Mouse (Mus musculus): ENCODE measurements around the gene Snx10.

Snx10 gene

DNA sequence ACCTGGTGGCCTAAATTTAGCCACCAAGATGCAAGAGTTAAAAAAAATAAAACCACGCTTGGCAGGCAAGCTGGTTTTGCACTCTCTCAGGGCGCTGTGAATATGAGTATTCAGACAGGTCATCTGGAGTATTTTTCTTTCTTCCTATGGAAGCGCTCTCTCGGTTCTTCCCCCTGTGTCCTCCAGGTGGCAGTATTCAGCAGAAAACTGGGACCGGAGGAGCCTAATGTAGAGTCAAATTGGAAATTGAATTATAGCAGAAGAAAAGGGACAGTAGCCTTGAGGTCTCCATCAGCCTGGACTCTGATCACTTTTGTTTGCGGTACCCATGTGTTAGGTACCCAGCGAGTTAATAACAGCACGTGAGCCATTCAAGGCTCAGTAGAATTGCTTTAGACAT, 62.3 kb downstream of the Snx10 start:
- peak; percentile 62 for DNase-seq (ENCODE audit: low read depth, low spot score)

- DNase-seq (ENCODE audit: low read depth, low spot score): no peak
These were observed 63.6 kb downstream of the Snx10 start for GRCm38 (mm10) chr6:51587266-51587665.

- DNase-seq (ENCODE audit: low read depth, low spot score): no peak
These were observed 67.6 kb downstream of the Snx10 start for GRCm38 (mm10) chr6:51591264-51591663.

DNA sequence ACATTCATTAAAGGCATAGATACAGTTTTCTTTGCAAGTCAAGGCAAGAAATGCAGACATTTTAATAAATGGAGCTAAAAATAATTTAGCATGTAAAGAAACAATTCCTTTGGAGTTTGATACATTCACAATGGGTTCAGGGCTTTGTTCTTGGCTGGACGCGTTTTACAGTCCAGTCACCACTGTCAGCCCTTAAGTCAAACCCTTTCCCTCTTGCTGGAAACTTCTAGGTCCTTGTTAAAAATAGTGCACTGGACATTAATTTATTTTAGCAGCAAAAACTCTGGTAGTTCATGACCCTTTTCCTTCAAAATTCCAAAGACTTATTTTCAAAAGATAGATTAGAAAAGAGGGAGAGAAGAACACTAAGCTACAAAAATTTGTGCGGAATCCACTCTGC, 68.1 kb downstream of the Snx10 start:
- DNase-seq (ENCODE audit: low read depth, low spot score): no peak

GRCm38 (mm10) chr6:51592356-51593115, 68.8 kb downstream of the Snx10 start:
- DNase-seq (ENCODE audit: low read depth, low spot score): peak; percentile 82

DNA sequence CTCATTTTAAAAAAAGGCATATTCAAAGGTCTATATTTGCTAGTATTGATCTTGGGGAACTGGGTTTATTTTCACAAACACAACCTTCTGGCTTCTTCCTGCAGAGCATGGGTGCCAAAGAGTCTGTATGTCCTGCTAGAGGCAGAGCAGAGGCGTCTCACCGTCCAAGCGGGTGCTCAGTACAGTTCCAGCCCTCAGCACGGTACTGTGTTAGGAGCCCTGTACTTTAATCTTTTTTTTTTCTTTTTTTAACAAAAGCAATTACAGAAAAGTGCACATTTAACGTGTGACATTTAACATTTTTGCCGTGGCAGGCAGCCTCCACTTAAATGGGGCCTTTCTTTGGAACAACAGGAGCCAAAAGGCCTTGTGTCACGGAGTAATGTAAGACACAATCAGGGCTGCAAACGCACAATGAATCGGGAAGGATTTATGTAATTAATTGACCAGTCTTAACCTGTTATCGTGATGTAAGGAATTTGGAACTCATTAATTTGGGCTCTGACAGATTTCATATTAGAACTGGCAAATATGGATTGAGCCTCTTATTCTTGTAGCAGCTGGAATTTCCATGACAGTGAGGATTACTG, 69.8 kb downstream of the Snx10 start:
- DNase-seq (ENCODE audit: low read depth, low spot score): no peak

GRCm38 (mm10) chr6:51594516-51594915, 70.8 kb downstream of the Snx10 start:
- no peak for DNase-seq (ENCODE audit: low read depth, low spot score)

- DNase-seq (ENCODE audit: low read depth, low spot score): no peak
These were observed 74.4 kb downstream of the Snx10 start for GRCm38 (mm10) chr6:51598058-51598457.

- no peak for DNase-seq (ENCODE audit: low read depth, low spot score)
These were observed 76.7 kb downstream of the Snx10 start for GRCm38 (mm10) chr6:51600412-51600811.

- DNase-seq (ENCODE audit: low read depth, low spot score): no peak
These were observed 78.6 kb downstream of the Snx10 start for GRCm38 (mm10) chr6:51602341-51602740.

DNA sequence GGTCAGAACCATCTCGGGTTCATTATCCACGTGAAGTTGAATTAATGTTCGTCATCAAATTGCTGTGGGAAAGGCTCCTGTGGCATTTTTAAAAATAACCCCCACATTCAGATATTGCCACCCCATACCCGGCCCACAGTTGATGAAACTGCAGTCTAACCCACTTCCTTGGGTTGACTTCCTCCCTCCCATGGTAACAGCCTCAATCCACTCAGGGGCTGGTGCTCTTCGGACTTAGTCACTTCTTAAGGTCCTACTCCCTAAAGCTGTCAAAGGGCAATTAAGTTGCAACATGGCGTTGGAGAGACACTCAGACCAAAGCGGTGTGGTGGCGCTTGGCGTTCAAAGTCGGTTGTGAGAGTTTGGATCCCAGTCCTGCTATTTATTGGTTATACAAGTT, 80.0 kb downstream of the Snx10 start:
- no peak for DNase-seq (ENCODE audit: low read depth, low spot score)

- no peak for DNase-seq (ENCODE audit: low read depth, low spot score)
These were observed 82.5 kb downstream of the Snx10 start for GRCm38 (mm10) chr6:51606245-51606644.

DNA sequence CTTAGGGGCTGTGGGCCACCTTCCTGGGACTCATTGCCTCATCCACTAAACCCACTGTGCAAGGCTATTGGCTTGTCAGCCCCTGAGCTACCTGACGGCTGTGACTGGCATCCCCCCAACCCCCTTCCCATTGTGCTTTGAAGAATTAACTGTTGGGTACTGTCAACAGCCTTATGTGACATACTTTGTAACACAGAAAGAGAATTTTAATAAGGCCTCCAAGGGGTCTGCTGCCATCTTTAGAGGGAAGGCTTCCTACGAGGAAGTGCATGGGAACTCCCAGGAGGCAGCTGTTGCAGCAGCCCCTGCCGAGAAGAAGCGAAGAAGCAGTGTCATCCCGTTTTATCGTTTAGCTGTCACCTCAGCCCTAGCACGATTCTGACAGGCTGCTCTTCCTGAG, 83.1 kb downstream of the Snx10 start:
- no peak for DNase-seq (ENCODE audit: low read depth, low spot score)

- DNase-seq (ENCODE audit: low read depth, low spot score): no peak
These were observed 87.9 kb downstream of the Snx10 start for GRCm38 (mm10) chr6:51611621-51612020.

DNA sequence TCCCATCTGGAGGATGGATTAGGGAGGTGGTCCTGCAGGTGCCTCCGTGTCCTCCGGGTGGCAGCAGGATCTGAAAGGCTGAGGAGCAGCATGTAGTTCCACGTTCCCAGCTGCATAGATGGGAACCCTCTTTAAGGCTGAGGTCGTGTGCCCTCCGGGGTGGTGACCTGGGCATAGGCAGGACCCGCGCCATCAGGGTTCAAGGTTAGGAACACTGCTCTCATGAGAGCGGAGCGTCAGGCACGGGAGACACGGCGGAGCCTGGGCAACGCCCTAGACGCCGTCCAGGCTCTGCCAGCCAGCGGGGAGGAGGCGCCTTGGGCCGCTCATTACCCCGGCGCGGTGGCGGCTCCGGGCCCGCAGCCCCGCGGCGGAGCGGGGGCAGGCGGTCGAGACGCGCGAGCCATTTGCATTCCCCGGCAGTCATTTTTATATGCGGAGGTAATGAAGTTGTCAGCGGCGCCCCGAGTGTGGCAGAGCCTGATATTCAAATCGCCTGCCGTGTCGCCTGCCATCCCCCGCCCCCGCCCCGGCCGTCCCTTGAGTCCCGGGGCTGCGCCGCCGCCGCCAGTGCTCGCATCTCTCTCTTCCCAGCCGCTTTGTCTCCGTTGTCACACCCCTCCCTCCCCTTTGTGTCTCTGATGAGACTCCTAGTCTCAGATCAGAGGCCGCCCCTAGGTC, 88.8 kb downstream of the Snx10 start:
- DNase-seq (ENCODE audit: low read depth, low spot score): peak; percentile 48

- DNase-seq (ENCODE audit: low read depth, low spot score): no peak
These were observed 90.0 kb downstream of the Snx10 start for GRCm38 (mm10) chr6:51613661-51614060.

DNA sequence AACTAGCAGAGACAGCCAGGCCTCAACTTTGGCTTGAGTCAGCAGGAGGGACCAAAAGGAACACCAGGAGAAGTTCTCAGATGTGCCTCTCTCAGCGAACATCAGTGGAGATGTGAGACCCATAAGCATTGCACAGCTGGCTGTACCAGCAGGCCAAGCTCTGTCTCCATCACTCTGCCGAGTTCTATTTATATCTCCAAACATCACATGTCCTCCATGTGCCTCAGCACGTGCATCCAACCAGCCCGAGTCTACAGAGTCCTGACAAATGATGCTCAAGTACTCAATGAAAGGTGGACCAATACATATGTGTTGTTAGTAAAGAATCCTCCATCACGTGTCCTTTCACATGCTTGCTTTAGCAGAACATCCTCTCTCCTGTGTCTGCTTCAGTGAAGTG, 103.1 kb downstream of the Snx10 start:
- DNase-seq (ENCODE audit: low read depth, low spot score): no peak

- DNase-seq (ENCODE audit: low read depth, low spot score): no peak
These were observed 106.0 kb downstream of the Snx10 start for GRCm38 (mm10) chr6:51629671-51630070.

GRCm38 (mm10) chr6:51630184-51630583, 106.5 kb downstream of the Snx10 start:
- no peak for DNase-seq (ENCODE audit: low read depth, low spot score)

DNA sequence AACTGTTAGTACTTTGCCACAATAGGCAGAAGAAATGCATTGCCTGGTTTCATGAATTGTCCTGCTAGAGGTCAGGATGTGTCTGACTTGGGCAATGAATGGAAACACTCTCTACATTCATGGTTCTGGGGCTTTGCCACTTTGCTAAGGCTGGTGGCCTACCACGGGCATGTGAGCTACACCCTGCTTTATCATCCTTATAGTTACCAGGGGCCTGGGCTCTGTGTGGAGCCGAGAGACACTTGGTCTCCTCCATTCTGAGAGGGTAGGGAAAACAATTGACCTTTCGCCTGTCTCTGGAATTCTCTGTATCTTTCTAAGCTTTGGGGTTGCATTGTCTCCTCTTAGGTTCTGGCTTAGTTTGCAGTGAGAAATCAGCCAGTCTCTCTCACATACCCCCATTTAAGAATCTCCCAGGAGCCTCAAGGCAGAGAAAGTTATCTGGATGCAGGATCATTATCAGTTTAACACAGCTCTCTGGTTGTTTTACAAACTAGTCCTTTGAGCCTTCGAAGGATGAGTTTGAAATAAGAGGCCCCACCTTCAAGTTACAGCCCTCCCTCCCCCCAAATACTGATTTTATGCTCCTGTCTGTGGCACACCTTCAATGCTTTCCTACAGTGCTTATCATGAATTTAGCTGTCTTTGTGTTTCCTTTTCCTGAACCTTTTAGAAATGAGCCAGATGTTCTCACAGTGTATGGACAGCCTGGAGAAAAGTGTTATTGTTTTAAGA, 109.4 kb downstream of the Snx10 start:
- DNase-seq (ENCODE audit: low read depth, low spot score): no peak

GRCm38 (mm10) chr6:51633663-51634362, 110.1 kb downstream of the Snx10 start:
- DNase-seq (ENCODE audit: low read depth, low spot score): no peak

Data from embryo, embryonic 11.5 days (tissue).